Mouse (Mus musculus) retina, adult 2 months (tissue): ENCODE data around the gene Tectb.

Experiments used
- DNase-seq: peaks from one replicate; pipeline ENCODE4 v3.0.0-alpha.2; 2012; ENCODE audit warnings: low read depth, low spot score

The Tectb gene

GRCm38 (mm10) chr19:55207746-55208538 is 27.4 kb downstream of the Tectb start:
- DNase-seq = no peak

GRCm38 (mm10) chr19:55208654-55209053 is 28.1 kb downstream of the Tectb start:
- no peak for DNase-seq

GRCm38 (mm10) chr19:55209084-55209483 is 28.6 kb downstream of the Tectb start:
- no peak for DNase-seq

GRCm38 (mm10) chr19:55211698-55212097 is 31.2 kb downstream of the Tectb start:
- DNase-seq = no peak

- DNase-seq = no peak
Measured at GRCm38 (mm10) chr19:55213617-55214340, 33.2 kb downstream of the Tectb start.

GRCm38 (mm10) chr19:55216876-55217275 is 36.3 kb downstream of the Tectb start:
- DNase-seq = no peak

GRCm38 (mm10) chr19:55217365-55217764 is 36.8 kb downstream of the Tectb start:
- no peak for DNase-seq

- DNase-seq = no peak
Measured at GRCm38 (mm10) chr19:55218192-55218739, 37.7 kb downstream of the Tectb start.

GRCm38 (mm10) chr19:55218741-55219221 is 38.2 kb downstream of the Tectb start:
- peak; percentile 61 for DNase-seq

- DNase-seq = no peak
Measured at GRCm38 (mm10) chr19:55219359-55219758, 38.8 kb downstream of the Tectb start.

- DNase-seq = no peak
Measured at GRCm38 (mm10) chr19:55221208-55221607, 40.7 kb downstream of the Tectb start.

GRCm38 (mm10) chr19:55222268-55222667 is 41.7 kb downstream of the Tectb start:
- DNase-seq = no peak

GRCm38 (mm10) chr19:55226621-55227020 is 46.1 kb downstream of the Tectb start:
- no peak for DNase-seq

- no peak for DNase-seq
Measured at GRCm38 (mm10) chr19:55227135-55227534, 46.6 kb downstream of the Tectb start.

- DNase-seq = no peak
Measured at GRCm38 (mm10) chr19:55231081-55231480, 50.5 kb downstream of the Tectb start.

GRCm38 (mm10) chr19:55232136-55232535 is 51.6 kb downstream of the Tectb start:
- no peak for DNase-seq

- DNase-seq = no peak
Measured at GRCm38 (mm10) chr19:55236026-55236425, 55.5 kb downstream of the Tectb start.

- no peak for DNase-seq
Measured at GRCm38 (mm10) chr19:55236564-55236963, 56.0 kb downstream of the Tectb start.

GRCm38 (mm10) chr19:55239766-55240426 is 59.4 kb downstream of the Tectb start:
- no peak for DNase-seq

- no peak for DNase-seq
Measured at GRCm38 (mm10) chr19:55241186-55241645, 60.7 kb downstream of the Tectb start, which contains the start of gene Gucy2g. Gene Gucy2g (minus strand): TSS chr19:55241236.

GRCm38 (mm10) chr19:55244791-55245231 is 64.3 kb downstream of the Tectb start:
- no peak for DNase-seq
